Mouse (Mus musculus) myocyte (in vitro differentiated cells): Measurements from ENCODE around the gene Gipr.

Experiments
- E2F4 ChIP-seq: IDR thresholded peaks from one replicate; pipeline ENCODE4 v1.6.1; 2011; ENCODE audit warnings: mild to moderate bottlenecking, control low read depth, moderate library complexity; ENCODE audit not compliant: insufficient read depth
- POLR2A ChIP-seq: IDR thresholded peaks from one replicate; pipeline ENCODE4 v1.6.1; 2011; ENCODE audit warnings: low read depth, mild to moderate bottlenecking, control low read depth, moderate library complexity; ENCODE audit not compliant: insufficient read length

DNA sequence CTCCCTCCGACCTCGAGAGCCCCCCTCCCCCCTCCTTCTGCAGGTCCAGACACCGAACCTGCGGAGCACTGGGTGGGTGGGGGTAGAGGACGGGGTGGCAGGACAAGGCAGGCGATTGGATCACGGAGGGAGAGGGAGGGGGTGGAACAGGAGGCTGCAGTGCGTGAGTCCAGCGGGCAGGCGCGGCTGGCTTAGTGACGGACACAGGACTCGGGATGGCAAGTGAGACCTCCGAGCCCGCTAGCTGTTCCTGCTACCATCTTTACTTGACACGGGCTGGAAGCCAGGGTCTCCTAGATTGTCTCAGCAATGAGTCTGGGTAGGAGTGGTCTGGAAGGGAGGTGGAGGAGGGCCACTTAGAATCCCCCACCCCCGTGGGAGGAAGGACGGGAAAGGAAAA is 12.1 kb upstream of the Gipr start:
- TF ChIP-seq POLR2A: no peak
- TF ChIP-seq E2F4: no peak
